Mouse (Mus musculus) T-helper 17 cell (primary cell): ENCODE data around the gene Tbc1d16.

Experiments
- in situ Hi-C, 2 experiments: fragments of 300-600 bp; cut with MboI, MseI; formaldehyde crosslinking; loops; 1 replicate in 1 of 2; 2 replicates in 1 of 2; pipeline ENCODE4 v1.15.1; 2025; ENCODE audit warnings: high pct_unique_total_duplicates in 2 of 2

The Tbc1d16 gene

GRCm38 (mm10) chr11:119180824-119181582, 47.3 kb downstream of the Tbc1d16 start:
- in situ Hi-C loops, result no loop called here

- in situ Hi-C loops, result no loop called here
Observed at GRCm38 (mm10) chr11:119178317-119178716, 50.0 kb downstream of the Tbc1d16 start.

DNA sequence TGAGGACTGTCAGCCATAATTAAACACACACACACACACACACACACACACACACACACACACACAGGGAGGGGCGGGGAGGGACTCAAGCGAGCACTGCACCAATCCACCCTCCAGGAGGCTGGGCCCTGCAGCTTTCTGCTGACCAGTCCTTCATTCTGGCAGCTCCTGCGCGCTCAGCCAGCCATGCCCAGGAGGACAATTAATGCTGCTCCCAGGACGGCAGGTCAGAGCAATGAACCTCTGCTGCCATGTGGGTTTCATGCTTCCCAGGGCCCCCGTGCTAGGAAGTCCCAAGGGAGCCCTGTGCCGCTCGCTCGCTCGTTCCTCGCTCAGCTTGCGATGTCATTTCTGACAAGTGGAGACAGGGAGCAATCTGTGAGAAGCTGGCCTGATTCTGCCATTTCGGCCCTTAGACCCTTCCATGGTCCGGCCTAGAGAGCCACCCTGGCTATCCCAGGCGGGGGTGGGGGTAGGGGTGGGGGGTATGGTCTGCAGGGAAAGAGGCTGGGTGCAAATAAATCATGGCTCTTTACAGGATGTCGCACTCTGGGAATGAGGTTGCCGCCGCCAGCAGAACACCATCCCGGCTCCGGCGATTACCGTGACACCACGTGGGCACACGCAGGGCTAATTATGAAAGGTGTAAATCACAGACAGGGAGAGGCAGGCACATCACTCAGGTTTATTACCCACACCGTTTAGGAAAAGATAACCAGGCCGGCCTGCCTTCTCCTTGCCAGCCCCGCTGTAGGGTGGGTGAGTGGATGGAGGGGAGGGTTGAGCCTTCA, 51.7 kb downstream of the Tbc1d16 start:
- in situ Hi-C loops, result no loop called here

GRCm38 (mm10) chr11:119171588-119171987, 56.7 kb downstream of the Tbc1d16 start:
- in situ Hi-C loops, result loop anchor here in 1 of 2 experiments (25.0 kb wide), 1 partner anchor 1666 kb away; no protein-coding TSS in a partner anchor

DNA sequence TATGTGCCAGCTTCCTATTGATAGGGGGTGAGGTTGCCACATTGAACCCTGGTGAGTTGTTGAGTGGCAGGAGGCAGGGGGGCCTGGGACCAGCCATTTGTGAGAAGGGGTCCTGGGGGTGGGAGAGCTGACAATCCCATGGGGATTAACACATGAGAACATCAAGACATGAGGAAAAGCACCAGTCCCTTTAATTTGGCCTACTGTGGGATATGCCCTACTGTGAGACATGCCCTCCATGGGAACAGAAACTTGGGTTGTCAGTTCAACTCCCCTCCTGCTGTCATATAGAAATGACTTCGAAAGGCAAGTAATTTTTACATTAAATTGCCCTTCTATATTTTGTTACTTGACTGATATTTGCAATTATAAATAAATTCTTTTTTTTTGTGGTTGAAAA, 59.4 kb downstream of the Tbc1d16 start:
- in situ Hi-C loops, result loop anchor here in 1 of 2 experiments (10.0 to 25.0 kb wide), 2 partner anchors 1668 to 1924 kb away; no protein-coding TSS in a partner anchor

DNA sequence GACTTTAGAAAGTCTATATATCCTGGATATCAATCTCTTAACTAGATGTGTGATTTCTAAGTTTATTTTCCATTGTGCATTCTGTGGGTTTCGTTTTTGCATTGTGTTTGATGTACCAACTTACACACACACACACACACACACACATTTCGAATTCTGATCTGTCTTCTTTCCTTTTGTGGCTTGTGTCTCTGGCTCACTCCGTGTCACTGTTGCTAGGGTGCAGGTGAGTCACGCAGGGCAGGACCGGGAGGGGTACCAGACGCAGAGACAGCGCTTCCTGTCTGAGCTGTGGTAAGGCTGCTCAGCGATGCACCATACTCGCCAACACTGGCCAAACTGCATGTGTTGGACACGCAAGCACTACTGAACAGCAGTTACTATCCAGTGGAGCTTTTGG, 62.3 kb downstream of the Tbc1d16 start:
- in situ Hi-C loops, result loop anchor here in 1 of 2 experiments (10.0 to 25.0 kb wide), 2 partner anchors 1671 to 1921 kb away; no protein-coding TSS in a partner anchor

DNA sequence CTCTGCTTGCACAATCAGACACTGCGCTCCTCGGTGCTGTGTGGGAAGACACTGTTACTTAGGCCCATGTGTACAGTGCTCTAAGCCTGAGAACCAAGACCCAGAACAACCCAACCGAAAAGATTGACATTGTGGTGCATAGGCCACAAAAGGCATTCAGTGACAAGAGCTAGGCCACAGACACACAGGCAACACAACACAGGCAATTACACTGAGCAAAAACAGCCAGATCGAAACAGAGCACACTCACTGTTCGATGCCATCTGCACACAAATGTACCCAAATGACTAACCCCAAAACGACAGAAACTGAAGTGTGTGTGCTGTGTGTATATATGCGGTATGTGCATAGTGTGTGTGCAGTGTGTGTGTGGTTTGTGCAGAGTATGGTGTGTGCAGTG, 63.9 kb downstream of the Tbc1d16 start:
- in situ Hi-C loops, result loop anchor here (5.0 to 25.0 kb wide), 3 partner anchors 77 to 1920 kb away; partner anchors contain the start of gene Cbx4 (in 1 of the 2)

- in situ Hi-C loops, result loop anchor here (5.0 to 25.0 kb wide), 3 partner anchors 76 to 1919 kb away; partner anchors contain the start of gene Cbx4 (in 1 of the 2)
Observed at GRCm38 (mm10) chr11:119163734-119163992, 64.6 kb downstream of the Tbc1d16 start.

DNA sequence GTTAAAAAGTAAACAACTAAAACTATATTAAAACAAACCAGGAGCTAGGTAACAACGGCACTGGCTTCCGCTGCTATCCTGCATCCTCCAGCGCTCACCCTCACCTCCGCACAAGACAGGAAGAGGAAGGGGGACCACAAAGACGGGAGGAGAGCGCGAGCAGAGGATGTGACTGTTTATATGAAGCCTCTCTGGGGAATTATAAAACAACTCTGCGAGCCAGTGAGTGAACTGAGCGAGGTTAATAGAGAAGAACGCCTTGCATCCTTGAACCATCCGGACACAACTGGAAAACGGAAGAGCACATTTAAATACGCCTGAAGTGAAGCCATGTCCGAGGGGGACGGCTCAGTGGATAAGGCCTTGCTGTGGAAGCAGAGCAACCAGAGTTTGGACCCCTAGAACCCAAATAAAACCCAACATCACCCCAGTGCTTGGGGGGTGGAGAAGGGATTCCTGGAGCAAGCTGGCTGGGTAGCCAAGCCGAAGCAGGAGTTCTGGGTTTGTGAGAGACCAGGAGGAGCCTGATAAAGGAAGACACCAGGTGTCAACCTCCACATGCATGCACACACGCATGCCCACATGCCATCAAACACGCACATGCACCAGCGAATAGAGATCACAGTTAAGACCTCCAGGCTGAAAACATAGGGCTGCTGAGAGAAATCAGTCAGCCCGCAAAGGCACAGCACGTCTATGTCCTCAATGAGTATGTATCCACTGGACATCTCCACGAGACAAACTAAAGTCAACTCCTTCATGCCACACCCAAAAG, 65.2 kb downstream of the Tbc1d16 start:
- in situ Hi-C loops, result loop anchor here (5.0 to 25.0 kb wide), 3 partner anchors 76 to 1918 kb away; partner anchors contain the start of gene Cbx4 (in 1 of the 2)

GRCm38 (mm10) chr11:119161665-119162064, 66.6 kb downstream of the Tbc1d16 start:
- in situ Hi-C loops, result loop anchor here (5.0 to 25.0 kb wide), 3 partner anchors 74 to 1917 kb away; partner anchors contain the start of gene Cbx4 (in 1 of the 2)

- in situ Hi-C loops, result loop anchor here (5.0 to 25.0 kb wide), 3 partner anchors 73 to 1915 kb away; partner anchors contain the start of gene Cbx4 (in 1 of the 2)
Observed at GRCm38 (mm10) chr11:119160050-119160449, 68.2 kb downstream of the Tbc1d16 start.

DNA sequence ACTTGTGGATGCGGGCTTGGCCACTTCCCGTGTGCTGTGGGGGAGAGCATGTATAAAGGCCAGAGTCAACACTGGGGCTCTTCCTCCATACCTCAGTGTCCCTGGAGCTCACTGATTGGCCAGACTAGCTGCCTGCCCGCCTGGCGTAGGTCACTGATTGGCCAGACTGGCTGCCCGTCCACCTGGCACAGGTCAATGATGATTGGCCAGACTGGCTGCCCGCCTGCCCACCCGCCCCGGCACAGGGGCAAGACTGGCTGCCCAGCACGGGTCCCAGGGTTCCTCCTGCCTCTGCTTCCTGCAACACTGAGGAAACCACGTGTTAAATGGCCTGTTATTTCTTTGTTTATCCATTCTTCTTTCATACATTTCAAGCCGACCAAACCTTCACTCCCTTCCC, 68.8 kb downstream of the Tbc1d16 start:
- in situ Hi-C loops, result loop anchor here in 1 of 2 experiments (25.0 kb wide), 1 partner anchor 1678 kb away; no protein-coding TSS in a partner anchor

GRCm38 (mm10) chr11:119157377-119158189, 70.7 kb downstream of the Tbc1d16 start:
- in situ Hi-C loops, result loop anchor here in 1 of 2 experiments (25.0 kb wide), 1 partner anchor 1680 kb away; no protein-coding TSS in a partner anchor

DNA sequence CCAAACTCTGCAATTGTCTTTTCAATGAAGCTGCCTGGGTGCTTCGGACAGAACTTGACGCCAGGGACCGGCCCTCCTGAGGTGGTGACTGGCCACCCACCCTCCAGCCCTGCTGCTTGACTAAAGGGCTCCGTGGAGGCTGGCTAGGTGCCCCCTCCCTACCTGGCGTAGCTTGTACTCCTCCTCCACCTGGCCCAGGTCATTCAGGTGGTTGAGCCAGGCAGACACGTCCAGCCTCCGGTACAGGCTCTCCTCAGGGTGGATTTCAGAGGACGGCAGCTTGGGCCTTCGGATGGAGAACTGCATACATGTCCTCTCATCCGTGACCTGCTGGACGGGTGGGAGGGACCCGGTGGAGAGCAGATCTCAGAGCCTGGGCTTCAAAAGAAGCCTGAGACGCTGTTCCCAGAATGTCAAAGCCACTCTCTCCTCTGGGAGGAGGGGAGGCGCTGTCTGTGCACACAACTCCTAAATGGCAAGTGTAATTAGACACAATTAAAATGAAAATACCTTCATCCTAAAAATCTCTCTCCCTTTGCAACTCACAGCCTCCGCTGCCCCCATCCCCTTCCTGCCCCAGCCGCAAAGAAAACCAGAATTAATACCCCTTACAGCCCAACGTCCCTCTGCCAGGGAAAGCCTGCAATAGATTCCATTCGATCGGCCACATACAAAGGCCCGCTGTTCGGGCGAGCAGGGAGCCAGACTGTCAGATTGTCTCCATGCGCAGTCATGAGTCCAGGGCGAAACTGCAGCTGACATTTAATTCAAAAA, 71.6 kb downstream of the Tbc1d16 start:
- in situ Hi-C loops, result loop anchor here in 1 of 2 experiments (25.0 kb wide), 1 partner anchor 1681 kb away; no protein-coding TSS in a partner anchor

GRCm38 (mm10) chr11:119155638-119156480, 72.4 kb downstream of the Tbc1d16 start:
- in situ Hi-C loops, result loop anchor here in 1 of 2 experiments (25.0 kb wide), 1 partner anchor 1681 kb away; no protein-coding TSS in a partner anchor

DNA sequence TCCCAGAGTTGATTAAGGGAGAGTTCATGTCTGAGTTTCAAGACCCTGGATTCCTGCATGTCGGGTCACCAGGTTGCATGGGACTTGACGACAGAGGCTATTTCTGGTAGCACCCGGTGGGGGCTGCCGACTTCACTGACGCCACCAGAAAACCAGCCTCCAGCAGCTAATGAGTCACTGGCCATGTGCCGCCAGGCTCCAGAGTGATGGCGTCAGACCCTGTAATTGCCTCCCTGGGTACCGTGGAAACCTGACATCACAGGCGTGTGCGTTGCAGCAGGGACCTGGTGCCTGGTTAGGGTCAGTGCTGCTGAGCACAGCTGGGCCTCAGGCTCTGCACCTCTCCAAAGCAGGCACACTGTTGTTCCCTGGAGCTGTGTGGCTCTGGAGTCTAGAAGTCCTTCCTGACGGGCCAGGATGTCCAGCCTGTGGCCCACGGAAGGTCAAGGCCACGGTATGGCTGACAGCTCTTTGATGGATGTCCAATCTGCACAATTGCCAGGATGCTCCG, 75.9 kb downstream of the Tbc1d16 start:
- in situ Hi-C loops, result loop anchor here in 1 of 2 experiments (5.0 to 25.0 kb wide), 2 partner anchors 35 to 1685 kb away; no protein-coding TSS in a partner anchor

GRCm38 (mm10) chr11:119151073-119151607, 77.2 kb downstream of the Tbc1d16 start:
- in situ Hi-C loops, result loop anchor here in 1 of 2 experiments (5.0 to 25.0 kb wide), 2 partner anchors 36 to 1686 kb away; no protein-coding TSS in a partner anchor
